Mouse (Mus musculus) neutrophil, adult 59 days (primary cell): ENCODE results near the gene Dcaf12l2. TPM values are rescaled to one million over a fixed set of nuclear protein-coding genes. Genes with fewer than 3 reads are reported as not detected.

Experiments
- total RNA-seq, 2 experiments: library from RNA; stranded (reverse); gene quantifications; 1 replicate in 1 of 2; 2 replicates in 1 of 2; pipeline ENCODE4 v1.2.4; 2023

The Dcaf12l2 gene
- not detected for total RNA-seq

DNA sequence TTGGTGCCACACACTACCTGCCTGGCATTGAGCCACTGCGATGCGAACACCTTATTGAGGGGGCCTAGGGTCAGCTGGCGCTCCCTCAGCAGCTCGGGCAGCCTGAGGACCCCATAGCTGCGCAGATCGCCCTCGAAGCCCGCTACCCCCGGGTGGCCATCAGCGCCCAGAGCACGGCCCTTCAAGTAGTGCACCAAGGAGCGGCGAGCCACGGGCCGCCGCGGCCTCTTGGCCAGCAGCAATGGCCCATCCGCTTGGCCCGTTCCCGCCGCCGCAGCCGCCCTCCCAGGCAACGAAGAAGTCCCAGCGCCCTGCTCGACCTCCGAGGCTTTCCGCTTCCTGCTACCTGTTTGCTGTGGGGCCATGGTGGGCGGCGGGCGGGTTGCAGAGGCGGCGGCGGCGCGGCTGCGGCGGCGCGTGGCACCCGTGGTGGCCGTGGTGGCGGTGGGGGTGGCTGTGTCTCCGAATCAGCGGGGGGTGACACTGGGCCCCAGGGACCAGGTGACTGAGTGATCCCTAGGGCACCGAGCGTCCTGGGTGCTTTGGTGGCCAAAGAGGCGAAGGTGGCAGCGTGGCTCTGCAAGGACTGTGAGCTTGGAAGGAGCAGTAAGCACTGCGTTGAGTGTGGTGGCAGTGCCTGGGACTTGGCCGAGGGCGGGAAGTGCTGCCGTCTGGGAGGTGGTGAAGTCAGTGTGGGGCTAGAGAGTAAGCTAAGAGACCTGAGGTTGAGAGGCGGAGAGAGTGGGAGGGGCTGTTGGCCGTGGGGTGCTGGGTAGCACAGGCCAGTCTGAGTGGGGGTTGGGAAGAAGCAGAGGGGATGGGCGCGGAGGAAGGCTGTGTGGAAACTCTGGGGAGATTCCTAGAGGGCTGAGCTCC lies at the start of gene Dcaf12l2:
Dcaf12l2 (minus strand) TSS at position 697 of the 876 bp plus-strand sequence.

